Mouse (Mus musculus): ENCODE measurements around the gene Zfp932. TPM values are rescaled to one million over a fixed set of nuclear protein-coding genes. Genes with fewer than 3 reads are reported as not detected.

Gene Zfp932
- 18.3 TPM for total RNA-seq (2023)

GRCm38 (mm10) chr5:109996026-109996937 is at the start of gene Zfp932:
Gene Zfp932, plus strand, starts transcription at chr5:109996521.

Other genes starting within 250 kb of the Zfp932 start
- 10.0 TPM for gene 4930522L14Rik, start 244.6 kb upstream of the Zfp932 start, total RNA-seq (2023)
- gene Gm15446, start 73.1 kb upstream of the Zfp932 start, total RNA-seq (2023) = 15.4 TPM
- gene Gm17655, start 76.0 kb downstream of the Zfp932 start, total RNA-seq (2023) = 13.7 TPM
- 0.32 TPM for gene Gm35315, start 97.9 kb downstream of the Zfp932 start, total RNA-seq (2023)
- gene Plcxd1, start 103.4 kb downstream of the Zfp932 start, total RNA-seq (2023) = 0.41 TPM
- gene Gtpbp6, start 111.7 kb downstream of the Zfp932 start, total RNA-seq (2023) = 84.8 TPM
- 3.6 TPM for gene Zfp605, start 113.6 kb downstream of the Zfp932 start, total RNA-seq (2023)
- gene Chfr, start 139.3 kb downstream of the Zfp932 start, total RNA-seq (2023) = 92.6 TPM
- gene Golga3, start 180.2 kb downstream of the Zfp932 start, total RNA-seq (2023) = 32.5 TPM
- 46.8 TPM for gene Ankle2, start 234.5 kb downstream of the Zfp932 start, total RNA-seq (2023)